Mouse (Mus musculus): Measurements from ENCODE around the gene Vmn2r56.
"Not testable (repeated sequence)": the region's sequence is repeated elsewhere in the genome, so short reads cannot be mapped to it uniquely, and the experiment has no call there.

The Vmn2r56 gene

GRCm38 (mm10) chr7:12734904-12735303 is at the start of gene Vmn2r56:
Gene Vmn2r56, minus strand, starts transcription at chr7:12735004.
- ATAC-seq (ENCODE audit: insufficient number of reproducible peaks, low FRiP score, low TSS enrichment) = no peak

- peak; percentile 76 for ATAC-seq (ENCODE audit: insufficient number of reproducible peaks, low FRiP score, low TSS enrichment)
Observed at GRCm38 (mm10) chr7:12780151-12780830, 45.5 kb upstream of the Vmn2r56 start.

- ATAC-seq (ENCODE audit: insufficient number of reproducible peaks, low FRiP score, low TSS enrichment) = 0 out of 2 replicates have a peak, but pooled peaks have one; percentile 37
Observed at GRCm38 (mm10) chr7:12779782-12780150, 45.0 kb upstream of the Vmn2r56 start.

- ATAC-seq (ENCODE audit: insufficient number of reproducible peaks, low FRiP score, low TSS enrichment) = no peak
Observed at GRCm38 (mm10) chr7:12779141-12779540, 44.3 kb upstream of the Vmn2r56 start.

- ATAC-seq (ENCODE audit: insufficient number of reproducible peaks, low FRiP score, low TSS enrichment) = peak; percentile 95
Observed at GRCm38 (mm10) chr7:12774606-12775005, 39.8 kb upstream of the Vmn2r56 start.

GRCm38 (mm10) chr7:12774111-12774510 is 39.3 kb upstream of the Vmn2r56 start:
- peak; percentile 63; the same call in 1 of the 2 replicates for ATAC-seq (ENCODE audit: insufficient number of reproducible peaks, low FRiP score, low TSS enrichment)

- ATAC-seq (ENCODE audit: insufficient number of reproducible peaks, low FRiP score, low TSS enrichment) = no peak
Observed at GRCm38 (mm10) chr7:12749431-12750198, 14.8 kb upstream of the Vmn2r56 start.

GRCm38 (mm10) chr7:12684903-12685302 is 49.9 kb downstream of the Vmn2r56 start, which contains the start of gene Vmn2r55:
Gene Vmn2r55, minus strand, starts transcription at chr7:12685003.
- not testable (repeated sequence) for ATAC-seq (ENCODE audit: insufficient number of reproducible peaks, low FRiP score, low TSS enrichment)

- not testable (repeated sequence) for ATAC-seq (ENCODE audit: insufficient number of reproducible peaks, low FRiP score, low TSS enrichment)
Observed at GRCm38 (mm10) chr7:12640219-12640618, 94.6 kb downstream of the Vmn2r56 start, which contains the start of gene Vmn2r54. Gene Vmn2r54, minus strand, starts transcription at chr7:12640319.
